Mouse (Mus musculus) liver, embryonic 14.5 days (tissue): ENCODE results near the gene Gipc2. TPM values are rescaled to one million over a fixed set of nuclear protein-coding genes. Genes with fewer than 3 reads are reported as not detected.
"Not testable (repeated sequence)": the region's sequence is repeated elsewhere in the genome, so short reads cannot be mapped to it uniquely, and the experiment has no call there.

Experiments used
- ATAC-seq: fragments of 200-750 bp; cut with Nextera tagmentation; 2 replicates; pipeline ENCODE4 v1.8.0; 2017; ENCODE audit warnings: moderate number of reproducible peaks, mild to moderate bottlenecking, moderate library complexity; ENCODE audit not compliant: insufficient read depth
- DNase-seq, 3 experiments: peaks; one replicate each; pipeline ENCODE4 v3.0.0-alpha.2; 2012 to 2013; ENCODE audit warnings: low read depth in 3 of 3, low spot score in 3 of 3
- H3K27ac ChIP-seq: fragments of 300-500 bp; sonication (generic); 2 replicates; pipeline ENCODE4 v1.5.1; 2014; ENCODE audit warnings: moderate library complexity, mild to moderate bottlenecking, control low read depth, inconsistent platforms
- H3K27me3 ChIP-seq: fragments of 300-500 bp; sonication (generic); 2 replicates; pipeline ENCODE4 v1.6.1; 2014; ENCODE audit warnings: mild to moderate bottlenecking, low read length, moderate library complexity; ENCODE audit not compliant: control insufficient read depth, insufficient read depth
- H3K36me3 ChIP-seq: fragments of 300-500 bp; sonication (generic); replicated peaks from 2 replicates; pipeline ENCODE4 v1.6.1; 2014; ENCODE audit warnings: low read depth; ENCODE audit not compliant: control insufficient read depth, insufficient read depth
- H3K4me1 ChIP-seq, 2 experiments: fragments of 200-500 bp in 1 of 2; fragments of 300-500 bp in 1 of 2; sonication (generic) in 1 of 2; replicated peaks; 2 replicates each; pipeline ENCODE4 v1.6.1; 2012 to 2014; ENCODE audit warnings: antibody characterized with exemption in 1 of 2, inconsistent platforms in 1 of 2, low read length in 1 of 2; ENCODE audit not compliant: control insufficient read depth in 2 of 2, insufficient read depth in 2 of 2
- H3K4me2 ChIP-seq: fragments of 300-500 bp; sonication (generic); 2 replicates; pipeline ENCODE4 v1.6.1; 2014; ENCODE audit warnings: low read depth, mild to moderate bottlenecking, control low read depth, moderate library complexity
- H3K4me3 ChIP-seq, 2 experiments: fragments of 200-500 bp in 1 of 2; fragments of 300-500 bp in 1 of 2; sonication (generic) in 1 of 2; 2 replicates each; pipeline ENCODE4 v1.5.1; 2012 to 2014; ENCODE audit warnings: low read depth in 2 of 2, low read length in 2 of 2, mild to moderate bottlenecking in 2 of 2, control low read depth in 1 of 2, inconsistent platforms in 1 of 2, moderate library complexity in 1 of 2; ENCODE audit not compliant: insufficient read depth in 1 of 2
- H3K9ac ChIP-seq: fragments of 300-500 bp; sonication (generic); replicated peaks from 2 replicates; pipeline ENCODE4 v1.6.1; 2014; ENCODE audit warnings: mild to moderate bottlenecking, control low read depth, moderate library complexity
- H3K9me3 ChIP-seq: fragments of 300-500 bp; sonication (generic); 2 replicates; pipeline ENCODE4 v1.6.1; 2016; ENCODE audit warnings: low read length, mixed read lengths; ENCODE audit not compliant: control insufficient read depth
- CTCF ChIP-seq: IDR thresholded peaks from 2 replicates; pipeline ENCODE4 v1.5.1; 2016; ENCODE audit warnings: antibody characterized with exemption, low read depth, control low read depth
- EP300 ChIP-seq: IDR thresholded peaks from 2 replicates; pipeline ENCODE4 v1.6.1; 2016; ENCODE audit warnings: antibody characterized with exemption, low read depth
- WGBS: fragments of 180-500 bp; shearing (Covaris S2); extraction: QIAGEN DNeasy Blood & Tissue Kit; methylation state at CpG from one replicate; pipeline ENCODE4 v1.1.7; 2014; ENCODE audit not compliant: insufficient replicate concordance; 5-methylcytosine and 5-hydroxymethylcytosine counted together
- polyA plus RNA-seq, 2 experiments: library from polyadenylated mRNA; depleted of rRNA in 1 of 2; stranded (reverse) in 1 of 2; unstranded in 1 of 2; fragments of >200 nt; fragmentation: Nextera tagmentation in 1 of 2; extraction: Ambion mirVana in 1 of 2; gene quantifications; 2 replicates each; pipeline versions ENCODE4 v1.2.1 to v1.2.3; 2012 to 2014

Gene Gipc2
- polyA plus RNA-seq, 2 experiments: 7.7 to 16.9 TPM

DNA sequence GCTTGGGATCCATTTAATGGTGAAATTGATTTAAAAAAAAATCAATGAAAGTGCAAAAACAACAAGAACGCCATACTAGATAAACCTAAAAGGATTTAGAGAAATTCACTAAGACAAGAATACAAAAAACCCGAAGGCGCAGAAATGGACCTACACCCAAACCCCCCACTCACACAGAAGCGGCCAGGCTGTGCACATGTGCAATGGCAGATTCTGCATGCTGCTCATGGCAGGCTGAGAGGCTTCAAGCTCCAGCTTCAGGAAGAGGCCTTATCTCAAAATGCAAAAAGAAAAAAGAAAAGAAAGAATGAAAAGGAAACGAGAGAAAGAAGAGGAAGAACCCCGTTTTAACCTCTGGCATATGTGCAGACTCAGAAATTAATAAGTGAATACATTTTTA is 37.4 kb upstream of the Gipc2 start:
- Histone ChIP-seq H3K4me1 (peaks cover 5 to 10% of the 10 kb centered on the region in 2 experiments), H3K4me2 (no peak overlapping the region), H3K9ac (no peak overlapping the region), H3K4me3 (no peak overlapping the region), H3K27me3 (no peaks in the 10 kb centered on the region), H3K9me3 (no peaks in the 10 kb centered on the region), H3K27ac (no peak overlapping the region), H3K36me3 (peaks cover 2% of the 10 kb centered on the region; the same call in 1 of the 2 replicates)
- TF ChIP-seq CTCF (no peak), EP300 (no peak)
- DNase-seq (no peak), ATAC-seq (no peak)
- 68% methylated on average over 6 of the region's 6 CpGs for WGBS

DNA sequence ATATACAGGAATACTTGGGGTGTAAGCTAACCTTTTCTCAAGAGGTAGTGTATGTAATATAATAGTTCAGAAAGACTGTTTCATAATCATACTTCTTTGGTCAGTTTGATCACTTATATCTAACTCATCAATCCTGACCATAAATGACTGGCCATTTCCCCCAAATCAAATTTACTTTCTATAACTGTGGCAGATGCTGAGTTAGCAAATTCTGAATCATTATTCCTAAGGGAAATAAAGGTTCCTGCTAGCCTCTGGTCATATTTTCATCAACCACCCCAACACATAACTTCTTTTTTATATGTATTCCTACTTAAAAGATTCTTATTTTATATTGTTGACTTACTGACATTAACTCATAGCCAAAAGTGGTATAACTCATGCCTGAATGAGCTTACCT is 36.9 kb upstream of the Gipc2 start:
- DNase-seq: no peak
- Histone ChIP-seq H3K4me1 (peaks cover 5 to 7% of the 10 kb centered on the region in 2 experiments), H3K9me3 (no peaks in the 10 kb centered on the region), H3K4me3 (no peak overlapping the region), H3K9ac (no peak overlapping the region), H3K27me3 (no peaks in the 10 kb centered on the region), H3K27ac (no peak overlapping the region), H3K4me2 (no peak overlapping the region), H3K36me3 (peaks cover 2% of the 10 kb centered on the region; the same call in 1 of the 2 replicates)
- TF ChIP-seq EP300: no peak
- TF ChIP-seq CTCF: no peak
- ATAC-seq: no peak

DNA sequence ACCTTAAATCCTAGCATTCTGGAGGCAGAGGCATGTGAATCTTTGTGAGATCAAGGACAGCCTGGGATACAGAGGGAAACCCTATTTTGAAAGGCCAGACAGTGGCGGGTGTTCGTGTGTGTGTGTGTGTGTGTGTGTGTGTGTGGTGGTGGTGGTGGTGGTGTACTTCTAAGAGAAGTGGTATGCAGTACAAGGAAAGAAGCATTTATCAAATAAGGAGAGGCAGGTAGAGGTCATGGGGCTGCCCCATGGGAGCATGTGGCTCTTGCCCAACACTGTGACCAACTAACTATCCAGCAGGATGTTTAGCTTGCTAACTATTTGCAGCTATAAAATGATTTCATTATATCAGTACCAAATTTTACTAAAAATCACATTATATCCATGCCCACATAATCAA is 35.6 kb upstream of the Gipc2 start:
- H3K4me1 ChIP-seq: peaks cover 9 to 15% of the 10 kb centered on the region in 2 experiments
- no peaks in the 10 kb centered on the region for H3K9me3 ChIP-seq
- TF ChIP-seq EP300: no peak
- TF ChIP-seq CTCF: no peak
- 68% methylated on average over 2 of the region's 2 CpGs for WGBS
- H3K4me2 ChIP-seq: no peak overlapping the region
- DNase-seq (no peak), ATAC-seq (no peak)
- peaks cover 2% of the 10 kb centered on the region; the same call in 1 of the 2 replicates for H3K36me3 ChIP-seq
- H3K27me3 ChIP-seq: no peaks in the 10 kb centered on the region
- no peak overlapping the region for H3K9ac ChIP-seq
- peak overlapping the region; percentile 41 for H3K27ac ChIP-seq
- no peak overlapping the region for H3K4me3 ChIP-seq

DNA sequence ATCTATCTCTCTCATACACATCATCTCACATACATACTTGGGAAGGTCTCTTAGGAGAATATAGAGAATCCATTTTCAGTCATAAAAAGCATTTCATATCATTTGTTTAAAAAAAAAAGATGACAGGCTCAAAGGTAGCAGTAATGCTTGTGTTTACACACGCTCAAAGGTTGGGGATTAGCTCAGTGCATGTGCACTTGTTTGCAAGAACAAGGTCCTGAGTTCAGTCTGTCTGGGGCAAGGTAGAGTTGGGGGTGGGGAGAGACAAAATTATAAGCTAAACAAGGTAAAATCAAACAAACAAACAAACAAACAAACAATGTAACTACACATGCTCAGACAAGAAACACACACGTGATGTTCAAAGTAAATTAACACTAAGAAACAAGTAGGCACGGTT is 35.2 kb upstream of the Gipc2 start:
- no peak for DNase-seq
- peaks cover 2% of the 10 kb centered on the region; the same call in 1 of the 2 replicates for H3K36me3 ChIP-seq
- peaks cover 12 to 17% of the 10 kb centered on the region in 2 experiments for H3K4me1 ChIP-seq
- no peak overlapping the region for H3K4me2 ChIP-seq
- no peak for ATAC-seq
- H3K27ac ChIP-seq: peak overlapping the region; percentile 41; the same call in 1 of the 2 replicates
- no peaks in the 10 kb centered on the region for H3K9me3 ChIP-seq
- H3K27me3 ChIP-seq: no peaks in the 10 kb centered on the region
- no peak overlapping the region for H3K4me3 ChIP-seq
- TF ChIP-seq EP300: no peak
- TF ChIP-seq CTCF: no peak
- H3K9ac ChIP-seq: no peak overlapping the region
- 78% methylated on average over 3 of the region's 3 CpGs for WGBS

DNA sequence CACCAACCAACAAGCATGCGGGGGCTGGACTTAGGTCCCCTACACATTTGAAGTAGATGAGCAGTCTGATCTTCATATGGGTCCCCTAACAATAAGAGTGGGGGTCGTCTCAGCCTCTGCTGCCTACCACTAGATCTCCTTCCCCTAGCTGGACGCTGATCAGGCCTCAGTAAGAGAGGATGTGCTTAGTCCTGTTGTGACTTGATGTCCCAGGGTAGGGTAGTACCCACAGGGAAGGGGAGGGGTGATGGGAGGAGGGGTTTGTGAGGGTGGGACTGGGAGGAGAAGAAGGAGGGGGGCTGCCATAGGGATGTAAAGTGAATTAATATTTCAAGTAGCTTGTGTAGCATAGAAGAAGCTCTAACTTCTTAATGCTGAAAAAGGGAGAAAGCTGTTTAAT is 33.1 kb upstream of the Gipc2 start:
- Histone ChIP-seq H3K36me3 (peaks cover 2% of the 10 kb centered on the region; the same call in 1 of the 2 replicates), H3K4me1 (peaks cover 9 to 19% of the 10 kb centered on the region in 2 experiments), H3K4me3 (peak overlapping the region in 1 of 2 experiments; percentile 60; a peak in 2 of 4 replicates), H3K9ac (no peak overlapping the region), H3K4me2 (peak overlapping the region; percentile 71), H3K9me3 (no peaks in the 10 kb centered on the region), H3K27me3 (no peaks in the 10 kb centered on the region), H3K27ac (no peak overlapping the region)
- ATAC-seq (no peak), DNase-seq (no peak)
- 63% methylated on average over 3 of the region's 3 CpGs for WGBS
- TF ChIP-seq EP300 (no peak), CTCF (no peak)

DNA sequence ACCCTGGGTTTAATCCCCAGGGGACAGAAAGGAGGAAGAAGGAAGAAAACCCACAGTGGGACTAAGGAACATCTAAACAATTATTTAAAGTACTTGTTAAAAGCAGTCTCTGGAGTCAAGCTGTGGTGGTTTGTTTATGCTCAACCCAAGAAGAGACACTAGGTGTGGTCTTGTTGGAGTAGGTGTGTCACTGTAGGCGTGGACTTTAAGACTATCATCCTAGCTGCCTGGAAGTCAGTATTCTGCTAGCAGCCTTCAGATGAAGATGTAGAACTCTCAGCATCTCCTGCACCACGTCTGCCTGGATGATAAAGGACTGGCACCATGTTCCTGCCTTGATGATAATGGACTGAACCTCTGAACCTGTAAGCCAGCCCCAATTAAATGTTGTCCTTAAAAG is 31.2 kb upstream of the Gipc2 start:
- H3K4me1 ChIP-seq: peaks cover 7 to 15% of the 10 kb centered on the region in 2 experiments
- peak overlapping the region; percentile 72 for H3K9ac ChIP-seq
- DNase-seq (peak; percentile 71 to 78 (median 73)), ATAC-seq (peak; percentile 82)
- H3K27me3 ChIP-seq, H3K36me3 ChIP-seq, H3K9me3 ChIP-seq: not testable (repeated sequence)
- H3K4me2 ChIP-seq: peak overlapping the region; percentile 71
- H3K4me3 ChIP-seq: peak overlapping the region; percentile 60
- 10% methylated on average over 2 of the region's 2 CpGs for WGBS
- peak overlapping the region; percentile 95 for H3K27ac ChIP-seq
